ENCODE assay signal across 19 mouse cellular contexts in genomic region chr10:73936121-73936520, GRCm38 (mm10).
DNase-seq lines count a peak whose midpoint lies in the region; ATAC-seq and TF ChIP-seq lines count a peak whose summit lies in the region.
"Had no signal": no experiment of that assay in that cellular context is flagged by ENCODE, and none has a peak within 500 bp of the region (broad histone marks: within the 10 kb centered on the region; RNA-seq: fewer than 3 reads in every experiment).

No protein-coding gene starts in this region.

- no peaks in the 10 kb centered on the region for H3K4me1 ChIP-seq in forebrain, postnatal 0 days (ENCODE audit: insufficient read depth)
- H3K4me1 ChIP-seq in forebrain, embryonic 16.5 days (replicated peaks; ENCODE audit: control insufficient read depth, insufficient read depth, low read length) = peaks cover 2% of the 10 kb centered on the region; the same call in 1 of the 2 replicates
- H3K4me1 ChIP-seq in midbrain, postnatal 0 days (ENCODE audit: insufficient read depth, low read length) = no peaks in the 10 kb centered on the region
- H3K4me1 ChIP-seq in midbrain, embryonic 10.5 days = no peaks in the 10 kb centered on the region
- H3K4me1 ChIP-seq: embryonic facial prominence, embryonic 13.5 days; forebrain, embryonic 13.5 days; heart, embryonic 13.5 days had no signal

- no peaks in the 10 kb centered on the region for H3K27me3 ChIP-seq in forebrain, postnatal 0 days (ENCODE audit: insufficient read depth, low read length)
- no peaks in the 10 kb centered on the region for H3K27me3 ChIP-seq in forebrain, embryonic 16.5 days (replicated peaks; ENCODE audit: control insufficient read depth, insufficient read depth, low read length)
- H3K27me3 ChIP-seq in midbrain, postnatal 0 days (ENCODE audit: insufficient read depth, low read length) = no peaks in the 10 kb centered on the region
- H3K27me3 ChIP-seq in midbrain, embryonic 10.5 days (ENCODE audit: low read depth, poor library complexity, severe bottlenecking) = no peaks in the 10 kb centered on the region
- H3K27me3 ChIP-seq: CH12.LX; embryonic facial prominence, embryonic 13.5 days; forebrain, embryonic 13.5 days; heart, embryonic 13.5 days had no signal

- no peak overlapping the region for H3K27ac ChIP-seq in forebrain, postnatal 0 days (ENCODE audit: low read depth, low read length)
- no peak overlapping the region for H3K27ac ChIP-seq in forebrain, embryonic 16.5 days (ENCODE audit: low read length)
- no peak overlapping the region for H3K27ac ChIP-seq in midbrain, postnatal 0 days (ENCODE audit: low read depth, low read length)
- no peak overlapping the region for H3K27ac ChIP-seq in midbrain, embryonic 10.5 days (replicated peaks)
- H3K27ac ChIP-seq: embryonic facial prominence, embryonic 13.5 days; forebrain, embryonic 13.5 days; gastrocnemius, adult 2 months; heart, embryonic 13.5 days had no signal

- no peaks in the 10 kb centered on the region for H3K9me3 ChIP-seq in forebrain, postnatal 0 days (ENCODE audit: low read length)
- no peaks in the 10 kb centered on the region for H3K9me3 ChIP-seq in forebrain, embryonic 16.5 days (ENCODE audit: control insufficient read depth, low read length)
- no peaks in the 10 kb centered on the region for H3K9me3 ChIP-seq in midbrain, postnatal 0 days (ENCODE audit: low read length)
- H3K9me3 ChIP-seq in midbrain, embryonic 10.5 days (replicated peaks) = no peaks in the 10 kb centered on the region
- H3K9me3 ChIP-seq: embryonic facial prominence, embryonic 13.5 days; forebrain, embryonic 13.5 days; heart, embryonic 13.5 days had no signal

- no peak for TF ChIP-seq CTCF in forebrain, postnatal 0 days (IDR thresholded peaks at IDR 0.05; ENCODE audit: low read depth)
- no peak for TF ChIP-seq CTCF in midbrain, postnatal 0 days (IDR thresholded peaks at IDR 0.05)

- H3K9ac ChIP-seq in forebrain, postnatal 0 days = no peak overlapping the region
- no peak overlapping the region for H3K9ac ChIP-seq in forebrain, embryonic 16.5 days (replicated peaks; ENCODE audit: low read depth, low read length)
- no peak overlapping the region for H3K9ac ChIP-seq in midbrain, postnatal 0 days (replicated peaks; ENCODE audit: low read length, poor library complexity, severe bottlenecking)
- H3K9ac ChIP-seq: embryonic facial prominence, embryonic 13.5 days; forebrain, embryonic 13.5 days; heart, embryonic 13.5 days had no signal

- no peak overlapping the region for H3K4me3 ChIP-seq in forebrain, postnatal 0 days (ENCODE audit: low read depth, low read length)
- H3K4me3 ChIP-seq in forebrain, embryonic 16.5 days (replicated peaks; ENCODE audit: low read length) = no peak overlapping the region
- no peak overlapping the region for H3K4me3 ChIP-seq in midbrain, postnatal 0 days (ENCODE audit: low read depth, low read length)
- no peak overlapping the region for H3K4me3 ChIP-seq in midbrain, embryonic 10.5 days
- H3K4me3 ChIP-seq: embryonic facial prominence, embryonic 13.5 days; forebrain, embryonic 13.5 days; gastrocnemius, adult 2 months; heart, embryonic 13.5 days had no signal

- peak; percentile 6 for DNase-seq in forebrain, postnatal 0 days
- peak; percentile 40 for DNase-seq in midbrain, postnatal 0 days (ENCODE audit: low spot score)
- no peak for DNase-seq in midbrain, embryonic 10.5 days (ENCODE audit: low spot score)
- peak; percentile 20 for DNase-seq in retina, embryonic 14.5 days (ENCODE audit: low spot score)
- DNase-seq in frontal cortex, postnatal 10 days (ENCODE audit: low spot score in 2 of 2) = no peak
- DNase-seq: adrenal gland, adult 2 months; adrenal gland, postnatal 25 days; cerebellum, adult 11 months; cerebellum, adult 8-10 months; cerebellum, postnatal 36 days; gastrocnemius, adult 2 months; gastrocnemius, postnatal 25 days; heart, postnatal 36 days had no signal

- WGBS in forebrain, postnatal 0 days = 27% methylated on average over 5 of the region's 5 CpGs
- WGBS in forebrain, embryonic 16.5 days = 42% methylated on average over 5 of the region's 5 CpGs
- WGBS in midbrain, postnatal 0 days = 52% methylated on average over 5 of the region's 5 CpGs
- 85% methylated on average over 5 of the region's 5 CpGs for WGBS in midbrain, embryonic 10.5 days

- no peak overlapping the region for H3K4me2 ChIP-seq in forebrain, postnatal 0 days (ENCODE audit: low read depth)
- no peak overlapping the region for H3K4me2 ChIP-seq in forebrain, embryonic 16.5 days (ENCODE audit: low read length)
- no peak overlapping the region for H3K4me2 ChIP-seq in midbrain, postnatal 0 days (ENCODE audit: low read depth, low read length, poor library complexity, severe bottlenecking)
- H3K4me2 ChIP-seq: embryonic facial prominence, embryonic 13.5 days; forebrain, embryonic 13.5 days; heart, embryonic 13.5 days had no signal

- ATAC-seq in forebrain, postnatal 0 days = no peak
- ATAC-seq in forebrain, embryonic 16.5 days = no peak
- no peak for ATAC-seq in midbrain, postnatal 0 days (ENCODE audit: low FRiP score)
- ATAC-seq: forebrain, embryonic 13.5 days; hindbrain, embryonic 16.5 days had no signal

- no peaks in the 10 kb centered on the region for H3K36me3 ChIP-seq in forebrain, postnatal 0 days (ENCODE audit: insufficient read depth)
- no peaks in the 10 kb centered on the region for H3K36me3 ChIP-seq in forebrain, embryonic 16.5 days (ENCODE audit: control insufficient read depth, insufficient read depth)
- no peaks in the 10 kb centered on the region for H3K36me3 ChIP-seq in midbrain, postnatal 0 days (ENCODE audit: insufficient read depth, low read length)
- no peaks in the 10 kb centered on the region for H3K36me3 ChIP-seq in midbrain, embryonic 10.5 days
- H3K36me3 ChIP-seq: embryonic facial prominence, embryonic 13.5 days; heart, embryonic 13.5 days had no signal

Comparison
In these comparisons a context has a peak if more than half of its experiments do, and no peak if none do; other contexts are left out.
1. DNase-seq: peak in forebrain, postnatal 0 days (single experiment), midbrain, postnatal 0 days (single experiment) and retina, embryonic 14.5 days (single experiment); none in midbrain, embryonic 10.5 days (single experiment) and frontal cortex, postnatal 10 days (0 of 2).